Mouse (Mus musculus) heart, adult 11 months (tissue): Measurements from ENCODE around the gene Ddx54.

Experiments used
- DNase-seq: peaks from one replicate; pipeline ENCODE4 v3.0.0; 2022

Gene Ddx54

DNA sequence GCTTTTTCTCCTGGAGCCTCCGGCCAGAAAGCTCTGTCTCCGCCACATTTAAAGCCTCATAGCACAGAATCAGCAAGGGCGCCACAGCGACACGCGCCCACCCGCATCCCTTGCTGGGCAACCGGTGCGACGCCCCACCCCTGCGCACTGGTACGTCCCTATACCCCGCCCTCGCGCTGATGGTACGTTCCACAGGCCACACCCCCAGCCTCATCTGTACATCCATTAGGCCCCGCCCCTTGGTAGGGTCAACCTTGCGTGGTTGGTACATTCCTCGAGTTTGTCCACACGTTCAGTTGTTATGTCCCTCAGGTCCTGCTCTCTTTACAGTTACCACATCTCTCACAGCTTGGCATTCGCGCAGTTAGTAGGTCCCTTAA lies at the start of gene Ddx54, which contains the start of gene Rita1:
Gene Ddx54 (plus strand): TSS at position 298 of the 380 bp plus-strand sequence.
Gene Rita1 (minus strand): TSS at position 148 of the 380 bp plus-strand sequence.
- peak; percentile 100 for DNase-seq

GRCm38 (mm10) chr5:120562956-120563913 lies 49.3 kb upstream of the Ddx54 start:
- peak; percentile 99 for DNase-seq

DNA sequence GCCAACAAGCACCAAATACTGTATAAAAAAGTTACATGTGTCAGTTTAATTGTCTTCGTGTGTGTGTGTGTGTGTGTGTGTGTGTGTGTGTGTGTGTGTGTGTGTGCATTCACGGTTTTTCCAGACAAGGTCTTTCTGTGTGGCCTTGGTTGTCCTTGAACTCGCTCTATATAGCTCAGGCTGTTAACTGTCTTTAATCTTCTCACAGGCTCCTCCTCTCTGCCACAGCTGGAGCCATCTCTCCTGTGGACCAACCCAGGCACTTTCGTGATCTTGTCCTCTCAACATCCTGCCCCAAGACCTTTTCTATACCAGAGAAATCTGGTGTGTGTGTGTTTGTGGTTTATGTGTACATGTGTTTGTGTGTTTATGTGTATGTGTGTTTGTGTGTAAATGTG lies 48.6 kb upstream of the Ddx54 start:
- no peak for DNase-seq

DNA sequence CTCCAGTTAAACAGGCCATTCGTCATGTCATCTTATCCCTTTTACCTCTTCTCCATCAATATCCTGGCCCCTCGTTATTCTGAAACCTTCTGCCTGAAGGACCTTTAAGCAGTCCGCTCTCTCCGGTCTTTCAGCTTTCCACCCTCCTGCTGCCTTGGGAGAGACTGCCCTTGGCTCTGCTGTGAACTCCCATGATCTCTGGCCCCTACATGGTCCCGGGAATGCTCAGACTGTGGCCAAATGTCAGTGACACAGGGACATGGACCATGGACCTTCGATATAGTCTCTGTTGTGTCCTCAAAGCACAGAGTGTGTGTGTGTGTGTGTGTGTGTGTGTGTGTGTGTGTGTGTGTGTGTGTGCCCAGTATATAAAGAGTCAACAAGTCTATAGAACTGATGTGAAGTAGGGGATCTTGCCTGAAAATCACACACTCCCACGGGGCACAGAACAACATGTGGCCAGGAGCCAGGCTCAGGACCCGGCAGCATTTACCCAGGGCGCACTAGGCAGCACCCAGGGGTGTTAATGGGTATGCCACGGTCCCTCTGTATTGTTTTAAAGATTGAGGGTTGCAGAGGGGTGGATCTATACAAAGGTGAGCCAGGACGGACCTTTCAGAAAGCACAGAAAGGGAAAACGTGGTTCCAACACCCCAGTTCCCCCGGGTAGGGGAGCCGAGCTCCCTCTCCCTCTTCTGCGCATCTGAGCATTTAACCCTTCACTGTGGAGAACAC lies 47.2 kb upstream of the Ddx54 start:
- no peak for DNase-seq

DNA sequence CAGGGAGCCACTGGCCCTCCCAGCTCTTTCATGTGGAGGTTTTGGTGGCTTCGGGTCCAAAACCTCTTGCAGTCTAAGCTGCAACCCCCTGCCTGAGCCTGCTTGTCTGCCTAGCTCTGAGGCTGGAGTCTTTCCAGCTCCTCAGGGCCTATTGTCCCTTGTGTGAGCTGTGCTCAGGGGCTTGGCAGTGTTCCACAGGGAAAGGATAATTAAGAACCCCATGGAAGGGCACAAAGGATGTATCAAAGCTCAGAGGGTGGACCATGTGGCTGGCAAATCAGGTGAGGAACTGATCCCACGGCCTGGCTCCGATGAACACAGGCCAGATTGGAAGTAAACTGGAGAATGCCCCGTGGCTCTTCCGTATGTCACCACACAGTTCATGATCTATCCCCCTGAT lies 46.4 kb upstream of the Ddx54 start:
- DNase-seq = peak; percentile 97

DNA sequence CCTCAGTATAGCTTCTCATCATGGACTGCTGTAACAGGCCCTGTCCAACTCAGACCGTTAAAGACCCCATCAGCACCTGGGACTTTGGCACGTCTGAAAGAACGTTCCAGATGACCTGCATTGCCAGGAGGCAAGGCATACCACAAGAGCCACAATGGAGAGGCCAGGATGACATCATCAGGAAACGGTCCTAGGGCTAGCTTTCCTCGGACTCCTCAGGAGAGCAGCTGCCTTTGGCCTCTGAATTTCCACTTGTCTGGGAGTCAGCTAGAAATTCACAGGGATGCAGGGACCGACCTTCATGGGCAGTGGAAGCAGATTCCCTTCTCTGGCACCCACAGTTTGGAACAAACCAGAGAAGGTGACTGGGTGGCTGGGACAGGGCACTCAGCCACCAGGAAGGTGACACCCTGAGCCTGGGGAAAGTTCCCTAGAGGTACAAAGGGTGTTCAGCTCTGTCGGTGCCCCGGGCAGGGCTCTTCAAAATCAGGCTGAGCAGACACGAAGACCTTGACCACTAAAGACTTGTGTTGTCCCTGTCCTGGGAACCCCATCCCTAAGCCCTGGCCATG lies 45.8 kb upstream of the Ddx54 start:
- DNase-seq = peak; percentile 96

GRCm38 (mm10) chr5:120567253-120567701 lies 45.3 kb upstream of the Ddx54 start:
- peak; percentile 99 for DNase-seq

GRCm38 (mm10) chr5:120567761-120568211 lies 44.8 kb upstream of the Ddx54 start:
- no peak for DNase-seq

DNA sequence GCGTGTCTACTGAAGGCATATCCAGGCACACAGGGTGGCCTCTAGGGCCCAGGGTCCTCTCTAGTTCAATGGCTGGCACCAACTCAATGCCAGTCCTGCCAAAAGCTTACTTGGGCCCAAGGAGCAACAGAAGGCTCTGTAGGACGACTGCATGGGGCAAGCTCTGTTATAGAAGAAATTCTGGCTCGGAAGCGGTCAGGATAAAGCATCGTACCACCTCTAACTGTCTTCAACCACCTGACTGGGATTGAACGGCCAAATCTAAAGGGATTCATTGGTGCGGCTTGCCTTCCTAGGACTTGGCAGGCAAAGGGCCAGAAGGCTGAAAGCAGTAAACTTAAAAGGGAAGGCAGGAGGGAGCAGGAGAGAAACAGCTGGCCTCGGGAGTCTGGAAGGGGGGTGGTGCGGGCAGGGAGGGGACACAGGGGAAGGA lies 44.2 kb upstream of the Ddx54 start:
- DNase-seq = peak; percentile 91

- peak; percentile 89 for DNase-seq
These were observed 43.6 kb upstream of the Ddx54 start for GRCm38 (mm10) chr5:120568964-120569363.

- peak; percentile 93 for DNase-seq
These were observed 42.7 kb upstream of the Ddx54 start for GRCm38 (mm10) chr5:120569791-120570190.

GRCm38 (mm10) chr5:120570289-120570897 lies 42.1 kb upstream of the Ddx54 start:
- peak; percentile 97 for DNase-seq

GRCm38 (mm10) chr5:120571056-120571740 lies 41.3 kb upstream of the Ddx54 start:
- peak; percentile 95 for DNase-seq

DNA sequence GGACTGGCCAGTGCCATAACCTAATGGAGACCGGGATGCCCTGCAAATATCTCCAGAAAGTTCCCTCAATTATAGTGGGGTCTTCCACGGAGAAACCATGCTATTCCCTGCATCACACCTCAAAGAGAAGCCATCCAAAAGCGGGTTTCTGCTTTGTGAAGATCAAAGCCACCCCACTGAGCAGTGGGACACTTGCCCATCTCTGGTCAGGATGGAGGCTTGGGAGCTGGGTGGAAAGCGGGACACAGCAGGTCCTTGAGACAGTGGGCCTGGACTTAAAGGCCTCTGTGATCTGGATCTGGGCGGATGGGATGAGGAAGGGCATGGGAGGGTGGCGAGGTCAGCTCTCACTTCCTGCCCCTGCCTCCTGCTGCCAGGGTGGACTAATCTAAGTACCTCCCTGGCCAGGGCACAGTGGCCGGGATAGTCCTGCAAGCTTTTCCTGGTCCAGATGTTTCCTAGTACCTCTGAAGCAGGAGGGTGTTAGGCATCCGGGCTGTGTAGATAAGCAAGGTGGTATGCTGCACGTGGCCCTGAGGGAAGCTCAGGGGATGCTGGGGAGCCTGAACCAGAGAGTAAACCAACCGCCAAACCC lies 38.0 kb upstream of the Ddx54 start:
- DNase-seq = peak; percentile 95

GRCm38 (mm10) chr5:120576781-120577301 lies 35.7 kb upstream of the Ddx54 start:
- peak; percentile 92 for DNase-seq

DNA sequence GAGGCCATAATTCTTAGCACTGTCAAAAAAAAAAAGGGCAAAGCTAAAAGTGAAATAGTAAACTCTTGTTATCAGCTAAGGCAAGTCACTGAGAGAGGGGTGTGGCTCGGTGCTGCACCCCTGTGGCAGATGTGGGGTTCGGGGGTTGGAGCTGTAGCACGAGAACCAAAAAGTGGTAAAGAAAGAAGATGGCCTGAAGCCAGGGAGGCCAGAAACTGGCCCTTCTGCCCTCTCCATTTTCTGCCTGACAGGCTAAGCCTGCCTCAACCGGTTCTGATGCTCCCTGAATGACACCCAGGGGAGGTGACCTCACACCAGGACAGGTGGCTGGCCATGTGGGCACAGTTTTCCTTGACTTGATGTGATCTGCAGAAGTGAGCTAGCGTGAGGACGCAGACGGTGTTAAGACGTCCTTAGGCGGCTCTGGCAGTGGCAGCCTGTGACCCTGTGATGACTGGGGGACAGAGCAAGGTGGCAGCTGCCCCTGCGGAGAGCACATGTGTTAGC lies 34.6 kb upstream of the Ddx54 start:
- peak; percentile 94 for DNase-seq

DNA sequence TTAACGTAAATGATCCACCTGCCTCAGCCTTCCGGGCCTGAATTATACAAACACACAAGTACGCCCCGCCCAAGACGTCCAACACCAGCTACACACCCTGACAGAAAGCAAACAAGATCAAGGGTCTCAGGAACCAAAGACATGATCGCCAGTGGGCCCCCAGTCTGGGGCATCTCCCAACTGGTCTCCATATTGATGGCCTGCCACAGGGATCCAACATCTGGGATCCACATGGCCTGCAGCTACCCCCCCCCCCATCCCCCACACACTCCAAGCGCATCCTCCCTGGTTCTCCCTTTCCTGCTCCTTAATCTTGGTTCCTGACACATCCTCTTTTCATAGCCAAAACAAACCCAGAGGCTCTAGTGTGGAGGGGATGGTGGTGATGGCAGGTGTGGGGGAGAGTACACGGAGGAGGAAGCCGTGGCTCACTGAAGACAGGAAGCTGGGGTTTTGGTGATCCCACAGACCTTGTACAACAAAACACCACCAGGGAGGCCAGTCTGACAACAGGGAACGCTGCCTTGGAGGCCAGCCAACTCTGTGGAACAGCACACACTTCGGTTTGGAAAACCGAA lies 33.9 kb upstream of the Ddx54 start:
- peak; percentile 98 for DNase-seq

DNA sequence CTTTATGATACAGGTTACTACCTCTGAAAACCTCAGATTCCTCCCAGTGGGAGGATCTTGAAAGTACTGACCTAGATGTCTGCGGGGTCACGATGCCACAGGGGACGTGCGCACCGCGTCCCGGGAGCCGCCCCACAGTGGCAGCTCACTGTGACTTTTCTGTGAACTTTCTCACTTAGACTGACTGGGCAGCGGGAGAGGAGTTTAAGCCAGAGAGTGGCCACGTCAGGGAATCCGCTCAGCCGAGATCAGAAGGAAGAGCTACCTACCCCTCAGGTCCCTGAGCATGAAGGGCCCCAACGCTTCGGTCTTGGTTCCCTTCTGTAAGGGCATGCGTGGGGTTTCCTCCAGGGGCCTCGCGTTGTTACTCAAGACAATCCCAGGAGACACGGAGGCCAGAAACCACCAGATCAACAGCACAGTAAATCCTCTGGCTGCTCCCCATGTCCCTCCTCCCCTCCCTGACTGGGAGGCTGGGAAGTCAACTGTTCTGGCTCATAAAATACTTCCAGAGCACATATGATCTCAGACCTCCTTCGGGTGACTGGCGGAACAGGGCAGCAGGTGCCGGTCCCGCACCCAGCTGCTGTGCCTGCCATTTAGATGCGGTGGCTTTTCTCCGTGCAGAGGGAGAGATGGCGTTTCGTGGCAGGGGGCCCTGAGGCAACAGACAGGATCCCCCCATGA lies 33.2 kb upstream of the Ddx54 start:
- DNase-seq = peak; percentile 99

- DNase-seq = peak; percentile 92
These were observed 32.5 kb upstream of the Ddx54 start for GRCm38 (mm10) chr5:120579898-120580626.
